ENCODE assay signal across 15 mouse cellular contexts in genomic region chr12:82710376-82710775, GRCm38 (mm10).
A peak's percentile ranks its signal among the peaks of the same experiment; 100 is the strongest.
DNase-seq lines count a peak whose midpoint lies in the region.
"Had no signal": no experiment of that assay in that cellular context is flagged by ENCODE, and none has a peak within 500 bp of the region (broad histone marks: within the 10 kb centered on the region; RNA-seq: fewer than 3 reads in every experiment).

No protein-coding gene starts in this region.

- peak; percentile 64 for DNase-seq in heart, adult 11 months
- no peak for DNase-seq in heart, adult 8-10 months (ENCODE audit: low spot score)
- DNase-seq in Muller cell, postnatal 12 days (ENCODE audit: inconsistent ontology term), result peak; percentile 52
- no peak for DNase-seq in ovary, postnatal 14 days (ENCODE audit: low spot score)
- DNase-seq: adrenal gland, adult 2 months; adrenal gland, adult 8-10 months; adrenal gland, postnatal 10 days; adrenal gland, postnatal 14 days; adrenal gland, postnatal 25 days; adrenal gland, postnatal 36 days; B cell, adult 2 months; cerebellum, adult 11 months; cerebellum, adult 11-12 months; cerebellum, adult 18-20 months; cerebellum, adult 2 months had no signal

Comparison
In these comparisons a context has a peak if more than half of its experiments do, and no peak if none do; other contexts are left out.
1. DNase-seq: peak in heart, adult 11 months (single experiment) and Muller cell, postnatal 12 days (single experiment); none in heart, adult 8-10 months (single experiment) and ovary, postnatal 14 days (single experiment).